Mouse (Mus musculus) right cerebral cortex, adult 2 months (tissue): Measurements from ENCODE around the gene Elk4.

Source experiments
- DNase-seq, 2 experiments: peaks; one replicate each; pipeline ENCODE4 v3.0.0; 2021 to 2022; ENCODE audit warnings: low spot score in 2 of 2

The Elk4 gene

DNA sequence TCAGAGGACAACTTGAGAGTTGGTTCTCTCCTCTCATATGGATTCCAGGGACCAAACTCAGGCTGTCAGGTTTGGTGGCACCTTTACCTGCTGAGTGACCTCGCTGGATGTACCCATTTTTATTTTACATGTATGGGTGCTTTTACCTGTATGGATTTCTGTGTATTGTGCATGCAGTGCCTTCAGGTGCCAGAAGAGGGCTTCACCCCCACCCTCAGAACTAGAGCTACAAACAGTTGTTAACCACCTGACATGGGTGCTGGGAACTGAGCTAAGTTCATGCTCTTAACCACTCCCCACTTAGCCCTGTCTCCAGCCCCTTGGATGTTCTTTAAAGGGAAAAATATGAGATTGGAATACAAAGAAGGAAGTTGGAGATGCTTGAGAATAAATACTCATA, 7.4 kb downstream of the Elk4 start:
- no peak for DNase-seq

DNA sequence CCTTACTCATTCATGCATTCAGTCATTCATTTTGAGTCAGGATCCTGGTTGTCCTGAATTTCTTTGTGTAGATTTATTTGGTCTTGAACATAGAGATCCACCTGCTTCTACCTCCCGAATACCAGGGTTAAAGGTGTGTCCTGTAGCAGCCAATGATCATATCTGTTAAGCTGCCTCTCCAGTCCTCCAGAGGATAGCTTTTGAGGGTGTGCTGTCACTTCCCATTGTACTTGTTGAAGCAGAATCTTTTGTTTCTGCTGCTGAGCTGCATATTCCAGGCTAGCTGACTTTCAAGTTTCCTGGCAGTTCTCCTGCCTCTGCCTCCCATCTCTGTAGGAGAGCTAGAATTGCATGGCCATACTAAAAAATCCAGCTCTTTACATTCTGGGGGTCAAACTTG, 9.3 kb downstream of the Elk4 start:
- DNase-seq, result no peak

DNA sequence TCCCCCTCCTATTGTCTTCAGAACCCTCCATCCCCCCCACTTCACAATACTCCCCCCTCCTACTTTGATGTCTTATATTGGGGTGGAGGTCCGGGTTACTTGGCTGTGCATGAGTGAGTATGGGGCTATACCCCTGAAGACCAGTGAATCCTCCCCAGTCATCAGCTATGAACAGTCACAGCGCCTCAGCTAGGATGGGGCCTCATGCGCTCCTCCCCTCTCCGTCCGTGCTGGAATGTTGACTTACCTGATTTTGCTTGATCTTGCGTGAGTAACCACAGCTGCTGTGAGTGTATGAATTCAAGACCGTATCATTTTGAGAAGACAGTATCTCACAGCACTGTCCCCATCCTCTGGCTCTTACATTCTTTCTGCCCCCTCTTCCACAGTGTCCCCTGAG, 12.5 kb downstream of the Elk4 start:
- no peak for DNase-seq

DNA sequence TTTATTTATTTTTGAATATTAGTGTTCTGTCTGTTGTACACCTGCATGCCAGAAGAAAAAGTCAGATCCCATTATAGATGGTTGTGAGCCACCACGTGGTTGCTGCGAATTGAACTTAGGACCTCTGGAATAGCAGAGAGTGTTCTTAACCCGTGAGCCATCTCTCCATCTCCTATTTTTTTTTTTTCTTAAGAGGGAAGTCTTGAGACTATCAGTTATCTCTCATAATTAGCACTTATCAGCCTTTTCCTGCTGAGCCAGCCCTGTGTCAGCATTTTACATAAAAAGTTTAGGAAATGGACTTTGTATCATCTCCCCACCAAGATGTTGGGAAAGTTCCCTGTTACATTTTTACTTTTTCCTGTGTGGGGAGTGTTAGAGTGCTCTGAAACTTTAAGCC, 14.7 kb downstream of the Elk4 start:
- no peak for DNase-seq

DNA sequence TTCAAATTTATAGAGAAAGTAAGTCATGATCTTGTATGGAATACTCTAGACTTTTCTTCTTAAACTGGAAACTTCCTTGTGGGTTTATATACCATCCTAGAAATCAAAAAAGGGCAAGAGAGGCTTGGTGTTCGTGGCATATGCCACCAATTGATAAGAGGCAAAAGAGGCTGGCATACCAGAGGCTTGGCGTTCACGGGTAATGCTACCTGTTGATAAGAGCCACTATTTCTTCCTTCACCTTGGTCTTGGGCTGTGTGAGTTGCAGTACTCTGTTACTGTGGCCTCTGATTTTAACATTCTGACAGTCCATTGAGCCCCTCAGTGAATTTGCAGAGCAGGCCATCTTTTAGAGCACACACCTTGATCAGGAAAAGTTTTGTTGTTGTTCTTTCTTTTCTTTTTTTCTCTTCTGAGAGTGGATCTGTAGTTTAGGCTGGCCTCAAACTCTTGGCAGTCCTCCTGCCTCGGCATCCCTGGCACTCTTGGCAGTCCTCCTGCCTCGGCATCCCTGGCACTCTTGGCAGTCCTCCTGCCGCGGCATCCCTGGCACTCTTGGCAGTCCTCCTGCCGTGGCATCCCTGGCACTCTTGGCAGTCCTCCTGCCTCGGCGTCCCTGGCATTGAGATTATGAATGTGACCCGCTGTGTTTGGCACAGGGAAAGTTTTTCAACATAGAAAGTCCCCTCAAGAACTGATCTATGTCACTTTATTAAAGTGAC, 19.7 kb downstream of the Elk4 start:
- no peak for DNase-seq

DNA sequence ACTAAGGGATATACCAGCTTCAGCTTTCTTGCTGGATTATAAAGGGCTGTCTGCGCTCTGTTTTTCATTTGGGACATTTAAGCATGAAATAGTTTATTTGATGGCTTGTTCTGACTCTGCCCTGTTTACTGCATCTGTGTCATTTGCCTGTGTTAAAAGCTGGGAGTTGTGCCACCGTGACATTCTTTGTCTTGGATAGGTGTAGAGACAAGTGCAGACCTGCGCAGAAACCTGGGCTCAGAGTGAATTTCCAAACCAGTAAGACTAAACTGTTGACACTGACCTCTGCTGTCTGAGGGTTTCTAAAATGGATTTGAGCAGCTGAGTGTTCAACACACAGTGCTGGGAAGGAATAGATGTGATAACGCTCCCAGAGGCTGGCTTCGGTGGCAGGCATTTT, 20.6 kb downstream of the Elk4 start:
- DNase-seq, result no peak

DNA sequence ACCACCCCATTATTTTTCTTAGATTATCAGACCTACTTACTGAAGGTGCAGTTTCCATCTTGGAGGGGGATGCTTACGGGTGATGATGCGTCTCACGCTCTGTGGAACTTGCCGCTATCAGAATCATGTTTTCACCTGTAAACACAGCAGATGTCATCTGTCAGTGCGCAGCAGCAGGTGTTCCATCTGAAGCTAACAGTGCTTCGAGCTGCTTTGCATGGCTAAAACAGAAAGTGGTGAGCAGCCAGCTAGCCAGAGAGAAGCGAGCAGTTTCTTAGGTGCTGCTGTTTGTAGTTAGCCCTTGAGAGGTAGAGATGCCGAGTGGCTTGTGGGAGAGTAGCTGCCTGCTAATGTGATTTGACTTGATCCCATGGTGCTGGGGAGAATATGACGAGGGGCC, 21.0 kb downstream of the Elk4 start:
- DNase-seq, result no peak

DNA sequence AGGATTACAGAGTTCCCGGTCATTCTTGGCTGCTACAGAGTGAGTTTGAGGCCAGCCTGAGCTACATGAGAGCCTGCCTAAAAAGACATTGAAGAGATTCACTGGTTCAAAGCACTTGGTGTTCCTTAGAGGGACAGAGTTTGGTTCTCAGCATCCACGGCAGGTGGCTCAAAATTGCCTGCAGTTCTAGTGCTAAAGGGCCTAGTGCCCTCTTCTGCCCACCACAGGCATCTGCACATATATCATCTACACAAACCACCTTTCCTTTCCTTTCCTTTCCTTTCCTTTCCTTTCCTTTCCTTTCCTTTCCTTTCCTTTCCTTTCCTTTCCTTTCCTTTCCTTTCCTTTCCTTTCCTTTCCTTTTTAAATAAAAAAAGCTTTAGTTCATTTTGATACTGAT, 23.2 kb downstream of the Elk4 start:
- DNase-seq, result no peak

DNA sequence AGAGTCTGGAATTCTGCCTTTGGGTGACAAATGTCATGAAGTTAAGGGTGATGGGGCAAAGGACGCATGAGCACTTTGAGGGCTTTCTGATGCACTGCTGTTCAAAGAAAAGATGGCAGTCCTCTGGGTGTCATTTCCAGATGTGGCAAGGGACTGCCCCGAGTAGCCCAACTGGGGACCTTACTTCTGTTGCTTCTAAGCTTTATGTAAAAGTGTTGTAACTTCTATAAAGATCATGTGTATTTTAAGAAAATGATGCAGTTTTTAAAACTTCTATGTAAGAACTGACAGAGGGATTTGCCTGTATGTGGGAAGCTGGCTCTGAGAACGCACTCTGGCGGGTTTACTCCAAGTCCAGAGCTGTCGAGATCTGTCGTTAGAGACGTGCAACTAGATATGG, 24.8 kb downstream of the Elk4 start:
- DNase-seq, result no peak

DNA sequence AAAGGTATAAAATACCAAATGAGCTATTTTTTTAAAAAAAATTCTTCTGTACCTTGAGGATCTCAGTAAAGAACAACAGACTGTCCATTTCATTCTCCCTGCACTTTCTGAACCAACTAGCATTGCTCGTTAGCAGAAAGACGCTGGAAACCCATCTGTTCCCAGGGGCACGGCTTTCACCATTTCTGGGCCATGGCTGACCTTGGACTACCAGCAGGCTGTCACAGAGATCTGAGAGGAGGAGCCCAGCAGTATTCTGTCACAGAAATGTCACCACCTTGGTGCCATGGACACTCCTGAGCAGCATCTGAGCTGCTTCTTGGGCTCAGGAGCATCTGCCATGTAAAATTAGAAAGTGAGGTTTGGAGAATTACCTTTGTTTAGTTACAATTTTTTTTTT, 30.3 kb downstream of the Elk4 start:
- no peak for DNase-seq

DNA sequence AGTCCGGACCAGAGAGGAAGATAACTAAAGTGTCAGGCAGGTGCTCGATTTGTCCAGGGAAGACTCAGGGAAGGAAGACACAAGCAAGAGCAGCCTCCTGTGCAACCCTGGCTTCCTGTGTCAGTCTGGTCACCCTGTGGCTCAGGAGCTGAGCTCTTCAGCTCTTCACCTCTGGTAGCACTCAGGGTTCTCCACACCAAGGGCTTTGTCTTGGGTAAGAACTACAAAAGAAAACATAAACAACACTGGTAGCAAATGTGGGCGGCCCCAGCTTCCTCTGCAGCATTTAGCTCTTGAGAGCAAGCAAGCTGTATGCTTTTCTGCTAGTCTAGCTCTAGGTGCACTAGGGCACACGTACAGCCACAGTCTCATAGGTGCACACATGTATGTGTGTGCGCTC, 31.3 kb downstream of the Elk4 start:
- DNase-seq, result no peak

DNA sequence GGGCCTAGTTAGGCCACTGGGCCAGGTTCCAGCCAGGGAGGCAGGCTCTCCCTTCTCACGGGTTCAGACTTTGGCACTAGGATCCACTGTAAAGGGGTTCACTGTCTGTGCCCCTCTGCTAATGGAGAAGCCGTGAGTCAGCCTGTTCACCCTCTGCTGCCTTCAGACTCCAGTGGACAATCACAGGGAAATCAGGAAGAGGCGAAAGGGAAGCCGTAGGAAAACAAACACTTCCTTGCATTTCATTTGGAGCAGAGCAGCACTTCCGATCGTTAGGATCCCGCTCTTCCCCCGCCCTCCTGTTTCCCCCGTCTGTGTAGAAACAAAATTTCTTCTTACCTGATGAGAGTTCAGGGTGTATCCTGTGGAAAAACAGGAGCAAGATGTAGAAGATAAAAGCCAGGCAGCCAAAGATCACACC, 32.8 kb downstream of the Elk4 start:
- DNase-seq, result no peak

DNA sequence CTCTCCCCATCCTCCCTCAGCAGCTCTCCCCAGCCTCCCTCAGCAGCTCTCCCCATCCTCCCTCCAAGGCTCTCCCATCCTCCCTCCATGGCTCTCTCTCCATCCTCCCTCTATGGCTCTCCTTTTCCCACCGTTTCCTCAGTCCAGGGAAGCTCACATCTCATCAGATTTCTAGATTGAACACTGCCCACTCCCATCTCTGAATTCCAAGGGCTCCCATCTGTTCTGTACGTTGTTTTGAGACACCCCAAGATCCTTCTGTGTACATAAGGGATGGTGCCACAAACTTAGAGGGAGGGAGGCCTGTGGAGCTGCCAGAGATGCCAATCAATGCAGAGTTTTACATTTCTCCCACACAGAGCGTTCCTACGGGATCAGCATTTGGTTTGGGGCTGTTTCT, 36.4 kb downstream of the Elk4 start:
- DNase-seq, result peak; percentile 50 to 66

DNA sequence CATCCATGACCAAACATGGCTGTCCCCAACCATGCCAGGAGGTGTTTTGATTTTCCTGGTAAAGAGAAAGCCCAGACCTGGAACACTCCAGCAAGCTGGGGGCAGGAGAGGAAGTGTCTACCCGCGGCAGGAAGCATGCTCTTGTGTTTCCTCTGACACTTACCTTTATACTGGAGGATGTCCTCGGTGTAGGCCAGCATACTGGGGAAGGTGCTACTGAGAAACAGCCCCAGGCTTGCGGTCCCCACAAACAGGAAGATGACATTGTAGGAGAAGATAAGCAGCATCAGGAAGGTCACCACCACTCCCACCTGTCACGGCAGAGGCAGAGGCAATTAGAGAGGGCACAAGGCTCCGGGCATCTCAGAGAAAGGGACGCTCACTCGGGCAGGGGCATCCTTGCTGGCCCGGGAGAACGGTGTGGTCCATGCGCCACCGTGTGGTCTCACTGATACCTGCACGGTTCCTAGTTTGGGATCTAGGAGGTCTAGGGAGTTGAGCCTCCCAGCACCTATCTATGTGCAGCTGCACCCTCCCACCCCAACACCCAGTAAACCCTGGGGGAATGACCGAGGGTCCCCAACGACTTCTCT, 38.8 kb downstream of the Elk4 start:
- DNase-seq, result peak; percentile 64 to 78

DNA sequence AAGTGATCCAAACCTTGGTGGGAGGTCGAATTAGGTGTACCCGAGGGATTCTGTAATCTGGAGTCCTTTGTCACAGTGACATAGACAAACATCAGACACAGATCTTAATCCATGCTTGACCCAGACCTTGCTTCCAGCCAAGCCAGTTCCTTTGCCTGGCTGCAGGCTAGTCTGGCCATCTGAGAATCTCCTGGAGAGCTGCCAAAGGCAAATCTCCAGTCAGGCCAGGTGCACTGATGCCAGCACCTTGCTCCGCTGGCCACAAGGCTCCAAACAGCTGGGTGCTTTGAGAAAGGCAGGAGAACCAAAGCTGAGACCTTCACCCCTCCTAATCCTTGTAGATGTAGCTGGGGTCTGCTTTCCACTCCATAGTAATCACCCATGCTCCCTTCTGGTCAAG, 44.3 kb downstream of the Elk4 start:
- DNase-seq, result no peak

DNA sequence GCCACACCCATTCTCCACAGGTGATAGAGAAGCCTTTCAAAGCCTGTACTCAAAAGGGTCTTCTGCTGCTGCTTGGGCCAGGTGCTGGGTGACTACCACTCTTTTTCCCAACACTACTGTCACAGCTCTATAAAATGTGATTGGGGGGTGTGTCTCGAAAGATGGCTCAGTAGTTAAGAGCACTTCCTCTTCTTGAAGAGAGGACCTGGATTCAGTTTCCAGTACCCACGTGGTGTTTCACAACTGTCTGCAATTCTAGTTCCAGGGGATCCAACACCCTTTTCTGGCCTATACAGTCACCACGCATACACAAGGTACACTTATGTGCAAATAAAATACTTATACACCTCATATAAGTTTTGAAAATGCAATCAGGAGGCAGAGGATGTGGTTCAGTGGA, 47.0 kb downstream of the Elk4 start:
- no peak for DNase-seq

DNA sequence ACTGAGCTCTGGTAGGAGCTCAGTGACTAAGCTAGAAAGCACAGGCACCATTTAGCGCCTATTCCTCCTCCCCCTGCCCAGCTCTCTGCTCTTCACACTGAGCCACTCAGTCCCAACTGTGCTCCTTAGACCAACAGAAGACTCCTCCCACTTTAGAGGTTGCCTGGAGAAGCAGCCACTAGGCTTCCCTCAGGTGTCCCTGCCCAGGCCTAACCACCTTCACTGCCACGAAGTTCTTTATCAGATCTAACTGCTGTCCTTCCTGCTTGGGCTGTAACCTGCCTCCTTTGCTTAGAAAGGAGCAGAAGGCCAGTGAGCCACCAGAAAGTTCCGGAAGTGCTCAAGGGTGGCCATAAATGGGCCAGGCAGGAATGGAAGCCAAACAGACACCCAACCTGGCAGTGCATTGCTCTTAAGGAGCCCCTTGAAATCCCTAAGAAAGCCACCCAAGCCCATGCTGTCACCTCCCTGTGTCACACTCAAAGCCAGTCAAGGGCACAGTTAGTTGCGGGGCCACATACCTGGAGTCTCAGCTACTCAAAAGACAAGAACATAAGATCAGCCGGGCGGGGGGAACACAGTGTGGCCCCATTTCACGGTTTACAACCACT, 47.8 kb downstream of the Elk4 start:
- no peak for DNase-seq

DNA sequence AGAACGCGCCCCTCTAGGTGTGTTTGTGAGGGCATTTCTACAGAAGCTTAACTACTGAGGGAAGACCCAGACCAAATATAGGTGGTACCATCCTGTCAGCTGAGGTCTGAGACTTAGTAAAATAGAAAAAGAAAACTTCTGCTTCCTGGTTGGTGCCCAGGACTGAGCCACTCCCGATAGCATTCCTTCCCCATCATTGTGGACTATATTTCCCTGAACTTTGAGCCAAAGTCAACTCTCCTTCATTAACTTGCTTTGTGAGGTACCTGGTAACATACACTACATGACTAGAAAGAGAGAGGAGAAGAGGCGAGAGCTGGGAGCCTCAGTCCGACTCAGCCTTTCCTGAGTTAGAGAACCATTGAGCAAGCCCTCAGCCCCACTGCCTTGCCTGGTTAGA, 51.2 kb downstream of the Elk4 start:
- no peak for DNase-seq

DNA sequence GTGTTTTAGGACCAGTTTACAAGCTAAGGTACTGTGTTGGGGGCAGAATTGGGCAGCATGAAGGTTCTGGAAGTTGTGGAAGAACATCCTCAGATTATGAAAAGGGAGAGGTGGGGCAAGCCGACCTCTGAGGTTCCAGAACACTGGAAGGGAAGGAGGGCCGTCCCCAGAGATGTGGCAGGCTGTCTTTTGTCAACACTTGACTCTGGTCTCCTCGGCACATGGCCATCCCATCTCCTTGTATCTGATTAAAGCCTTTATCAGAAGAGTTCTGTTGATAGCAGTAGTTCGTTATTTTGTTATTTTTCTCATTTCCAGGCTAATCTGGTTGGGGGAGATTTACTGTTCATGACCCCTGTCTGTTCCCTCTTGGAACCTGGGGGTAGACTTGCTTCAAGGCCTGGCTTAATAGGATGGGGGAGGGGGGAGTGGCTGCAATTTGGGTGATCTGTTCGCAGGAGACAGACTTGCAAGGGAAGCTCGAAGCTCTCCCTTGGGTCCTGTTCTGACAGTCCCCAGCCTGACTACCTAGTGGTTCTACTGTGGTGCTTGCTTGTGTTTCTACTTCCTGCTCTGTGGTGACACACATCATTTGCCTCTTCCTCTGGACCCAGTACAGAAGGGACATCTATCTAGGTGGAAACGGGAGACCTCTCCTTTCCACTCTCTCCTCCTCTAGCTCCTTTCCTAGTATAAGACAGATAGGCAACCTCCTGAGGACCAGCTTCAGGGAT, 52.8 kb downstream of the Elk4 start:
- DNase-seq, result no peak

DNA sequence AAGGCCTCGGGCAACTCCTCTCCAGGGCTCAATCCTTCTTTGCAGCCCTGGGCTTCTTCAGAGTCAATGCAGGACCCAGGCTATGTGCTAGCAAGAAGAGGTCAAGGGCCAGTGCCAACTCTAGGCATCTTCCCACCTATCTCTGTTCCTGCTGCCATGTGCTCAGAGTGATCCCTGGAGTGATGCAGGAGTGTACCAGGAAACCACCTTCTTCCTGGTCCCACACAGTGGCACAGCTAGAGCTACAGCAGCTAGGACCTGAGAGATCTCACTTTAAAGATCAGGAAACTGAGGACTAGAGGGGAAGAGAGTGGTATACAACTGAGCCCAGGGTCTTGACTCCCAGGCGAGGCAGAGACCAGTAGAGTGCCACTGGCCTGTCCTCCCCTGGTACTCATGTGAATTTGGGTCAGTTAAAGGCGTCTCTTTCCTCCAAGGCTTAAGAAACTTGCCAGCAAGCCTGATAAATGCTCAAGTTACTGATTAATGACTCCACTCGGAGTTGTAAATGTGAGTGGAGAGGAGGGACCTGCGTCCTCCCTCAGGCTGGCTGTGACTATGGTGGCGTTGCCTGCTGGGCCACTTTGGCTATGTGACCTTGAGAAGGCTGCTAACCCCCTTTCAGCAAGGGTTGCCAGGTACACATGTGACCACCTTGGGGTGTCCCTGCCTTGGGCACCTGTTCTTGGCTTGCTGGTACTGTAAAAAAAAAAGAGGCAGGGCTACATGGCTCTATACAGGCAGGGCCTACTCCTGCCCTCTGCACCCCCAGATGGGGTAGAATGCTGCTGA, 54.5 kb downstream of the Elk4 start:
- DNase-seq, result no peak

DNA sequence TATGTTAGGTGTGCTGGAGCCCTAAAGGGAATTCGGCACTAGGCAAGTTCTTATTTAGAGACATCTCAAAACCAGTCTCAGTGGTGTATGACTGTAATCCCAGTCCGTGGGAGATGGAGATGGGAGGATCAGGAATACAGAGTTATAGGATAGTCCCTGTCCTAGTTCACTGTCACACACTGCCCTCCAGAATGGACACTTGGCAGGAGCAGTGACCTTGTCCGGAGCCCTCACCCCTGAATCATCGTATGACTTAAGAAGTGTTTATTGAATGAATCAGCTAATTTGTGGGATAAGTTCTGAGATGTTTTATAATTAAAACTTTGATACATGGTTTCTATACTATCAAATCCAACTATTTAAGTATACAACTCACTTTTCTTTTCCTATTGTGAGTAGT, 55.7 kb downstream of the Elk4 start:
- DNase-seq, result no peak

DNA sequence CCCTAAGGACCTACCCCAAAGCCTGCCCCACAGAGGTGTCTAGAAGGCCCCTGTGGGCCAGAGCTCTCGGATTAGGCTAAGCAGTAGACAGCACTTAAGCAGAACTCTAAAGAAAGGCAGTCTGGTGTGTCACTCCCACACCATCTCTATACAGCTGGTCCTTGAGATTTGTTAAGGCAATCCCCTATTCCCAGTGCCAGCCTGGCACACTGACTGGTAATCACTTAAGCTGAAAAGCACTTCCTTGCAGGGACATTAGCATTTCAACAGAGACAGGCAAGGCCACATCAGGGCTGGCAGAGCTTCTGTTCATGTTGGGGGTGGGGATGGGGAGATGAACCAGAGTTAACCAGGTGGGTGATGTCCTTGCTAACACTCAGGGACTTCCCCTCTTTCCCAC, 57.6 kb downstream of the Elk4 start:
- peak in 1 of 2 experiments; percentile 37 for DNase-seq
